Mouse (Mus musculus): ENCODE results near the gene Ggcx. TPM values are rescaled to one million over a fixed set of nuclear protein-coding genes. Genes with fewer than 3 reads are reported as not detected.
A peak's percentile ranks its signal among the peaks of the same experiment; 100 is the strongest.

Ggcx gene
- polyA plus RNA-seq, 1 experiment from 2014 or later: 28.6 TPM

GRCm38 (mm10) chr6:72370091-72370490, 44.0 kb upstream of the Ggcx start:
- ATAC-seq: no peak
- Histone ChIP-seq H3K27me3 (replicated peaks; ENCODE audit: insufficient read depth, low read length) (no peaks in the 10 kb centered on the region), H3K9me3 (ENCODE audit: low read length) (no peaks in the 10 kb centered on the region), H3K9ac (replicated peaks; ENCODE audit: low read depth) (no peak overlapping the region), H3K4me2 (replicated peaks; ENCODE audit: low read depth, low read length) (no peak overlapping the region), H3K36me3 (ENCODE audit: insufficient read depth, low read length) (no peaks in the 10 kb centered on the region), H3K27ac (ENCODE audit: low read length) (0 out of 2 replicates have a peak overlapping the region, but pooled peaks have one; percentile 4), H3K4me1 (ENCODE audit: insufficient read depth, low read depth, low read length) (peaks cover 18% of the 10 kb centered on the region; the same call in 1 of the 2 replicates), H3K4me3 (ENCODE audit: low read depth, low read length) (no peak overlapping the region)
- no peak for TF ChIP-seq CTCF (IDR thresholded peaks at IDR 0.05)
- TF ChIP-seq EP300 (IDR thresholded peaks at IDR 0.05): no peak
- no peak for DNase-seq (ENCODE audit: low spot score)
- 67% methylated on average over 12 of the region's 12 CpGs for WGBS

GRCm38 (mm10) chr6:72371147-72371546, 43.0 kb upstream of the Ggcx start:
- Histone ChIP-seq H3K9ac (replicated peaks; ENCODE audit: low read depth) (no peak overlapping the region), H3K27ac (ENCODE audit: low read length) (peak overlapping the region; percentile 16; the same call in 1 of the 2 replicates), H3K4me2 (replicated peaks; ENCODE audit: low read depth, low read length) (no peak overlapping the region), H3K4me3 (ENCODE audit: low read depth, low read length) (no peak overlapping the region), H3K27me3 (replicated peaks; ENCODE audit: insufficient read depth, low read length) (no peaks in the 10 kb centered on the region), H3K9me3 (ENCODE audit: low read length) (no peaks in the 10 kb centered on the region), H3K4me1 (ENCODE audit: insufficient read depth, low read depth, low read length) (peaks cover 18% of the 10 kb centered on the region; the same call in 1 of the 2 replicates), H3K36me3 (ENCODE audit: insufficient read depth, low read length) (no peaks in the 10 kb centered on the region)
- DNase-seq (ENCODE audit: low spot score) (peak; percentile 55), ATAC-seq (peak; percentile 50)
- TF ChIP-seq EP300 (IDR thresholded peaks at IDR 0.05) (no peak), CTCF (IDR thresholded peaks at IDR 0.05) (no peak)
- WGBS: 26% methylated on average over 5 of the region's 5 CpGs

GRCm38 (mm10) chr6:72371571-72371970, 42.5 kb upstream of the Ggcx start:
- DNase-seq (ENCODE audit: low spot score) (peak; percentile 53), ATAC-seq (peak; percentile 26)
- Histone ChIP-seq H3K4me2 (replicated peaks; ENCODE audit: low read depth, low read length) (no peak overlapping the region), H3K4me1 (ENCODE audit: insufficient read depth, low read depth, low read length) (peaks cover 18% of the 10 kb centered on the region; the same call in 1 of the 2 replicates), H3K36me3 (ENCODE audit: insufficient read depth, low read length) (no peaks in the 10 kb centered on the region), H3K4me3 (ENCODE audit: low read depth, low read length) (no peak overlapping the region), H3K27ac (ENCODE audit: low read length) (peak overlapping the region; percentile 16; the same call in 1 of the 2 replicates), H3K9ac (replicated peaks; ENCODE audit: low read depth) (no peak overlapping the region), H3K9me3 (ENCODE audit: low read length) (no peaks in the 10 kb centered on the region), H3K27me3 (replicated peaks; ENCODE audit: insufficient read depth, low read length) (no peaks in the 10 kb centered on the region)
- 0% methylated on average over 1 of the region's 1 CpGs for whole genome bisulfite sequencing
- TF ChIP-seq EP300 (IDR thresholded peaks at IDR 0.05) (no peak), CTCF (IDR thresholded peaks at IDR 0.05) (no peak)

GRCm38 (mm10) chr6:72373184-72373583, 40.9 kb upstream of the Ggcx start:
- Histone ChIP-seq H3K27ac (ENCODE audit: low read length) (peak overlapping the region; percentile 72), H3K9me3 (ENCODE audit: low read length) (no peaks in the 10 kb centered on the region), H3K4me1 (ENCODE audit: insufficient read depth, low read depth, low read length) (peaks cover 18% of the 10 kb centered on the region; the same call in 1 of the 2 replicates), H3K36me3 (ENCODE audit: insufficient read depth, low read length) (no peaks in the 10 kb centered on the region), H3K4me2 (replicated peaks; ENCODE audit: low read depth, low read length) (no peak overlapping the region), H3K27me3 (replicated peaks; ENCODE audit: insufficient read depth, low read length) (no peaks in the 10 kb centered on the region), H3K9ac (replicated peaks; ENCODE audit: low read depth) (no peak overlapping the region), H3K4me3 (ENCODE audit: low read depth, low read length) (no peak overlapping the region)
- peak; percentile 69 for ATAC-seq
- TF ChIP-seq EP300 (IDR thresholded peaks at IDR 0.05) (peak; percentile 24; the same call in 1 of the 2 replicates), CTCF (IDR thresholded peaks at IDR 0.05) (no peak)
- peak; percentile 81 for DNase-seq (ENCODE audit: low spot score)
- WGBS: 61% methylated on average over 4 of the region's 4 CpGs

- Histone ChIP-seq H3K27me3 (replicated peaks; ENCODE audit: insufficient read depth, low read length) (no peaks in the 10 kb centered on the region), H3K9me3 (ENCODE audit: low read length) (no peaks in the 10 kb centered on the region), H3K4me2 (replicated peaks; ENCODE audit: low read depth, low read length) (no peak overlapping the region), H3K4me3 (ENCODE audit: low read depth, low read length) (no peak overlapping the region), H3K4me1 (ENCODE audit: insufficient read depth, low read depth, low read length) (peaks cover 18% of the 10 kb centered on the region; the same call in 1 of the 2 replicates), H3K36me3 (ENCODE audit: insufficient read depth, low read length) (no peaks in the 10 kb centered on the region), H3K27ac (ENCODE audit: low read length) (peak overlapping the region; percentile 72; the same call in 1 of the 2 replicates), H3K9ac (replicated peaks; ENCODE audit: low read depth) (no peak overlapping the region)
- DNase-seq (ENCODE audit: low spot score) (no peak), ATAC-seq (no peak)
- WGBS: 41% methylated on average over 7 of the region's 7 CpGs
- TF ChIP-seq EP300 (IDR thresholded peaks at IDR 0.05): no peak
Measured at GRCm38 (mm10) chr6:72374206-72374605, 39.9 kb upstream of the Ggcx start.

GRCm38 (mm10) chr6:72374820-72375563, 39.1 kb upstream of the Ggcx start:
- ATAC-seq (no peak), DNase-seq (ENCODE audit: low spot score) (no peak)
- no peaks in the 10 kb centered on the region for H3K9me3 ChIP-seq (ENCODE audit: low read length)
- TF ChIP-seq CTCF (IDR thresholded peaks at IDR 0.05): no peak
- no peak for TF ChIP-seq EP300 (IDR thresholded peaks at IDR 0.05)
- H3K27me3 ChIP-seq (replicated peaks; ENCODE audit: insufficient read depth, low read length): no peaks in the 10 kb centered on the region
- peaks cover 16% of the 10 kb centered on the region; the same call in 1 of the 2 replicates for H3K4me1 ChIP-seq (ENCODE audit: insufficient read depth, low read depth, low read length)
- 0 out of 2 replicates have a peak overlapping the region, but pooled peaks have one; percentile 20 for H3K27ac ChIP-seq (ENCODE audit: low read length)
- 56% methylated on average over 15 of the region's 15 CpGs for WGBS
- no peaks in the 10 kb centered on the region for H3K36me3 ChIP-seq (ENCODE audit: insufficient read depth, low read length)
- no peak overlapping the region for H3K4me2 ChIP-seq (replicated peaks; ENCODE audit: low read depth, low read length)
- no peak overlapping the region for H3K9ac ChIP-seq (replicated peaks; ENCODE audit: low read depth)
- H3K4me3 ChIP-seq (ENCODE audit: low read depth, low read length): no peak overlapping the region
